Mouse (Mus musculus) adrenal gland, adult (tissue): ENCODE measurements around the gene Ndufa6.

ENCODE experiments used
- DNase-seq, 2 experiments: peaks; one replicate each; pipeline ENCODE4 v3.0.0; 2022 to 2023; ENCODE audit warnings: low spot score in 1 of 2; ENCODE audit not compliant: inconsistent age in 2 of 2

Gene Ndufa6

DNA sequence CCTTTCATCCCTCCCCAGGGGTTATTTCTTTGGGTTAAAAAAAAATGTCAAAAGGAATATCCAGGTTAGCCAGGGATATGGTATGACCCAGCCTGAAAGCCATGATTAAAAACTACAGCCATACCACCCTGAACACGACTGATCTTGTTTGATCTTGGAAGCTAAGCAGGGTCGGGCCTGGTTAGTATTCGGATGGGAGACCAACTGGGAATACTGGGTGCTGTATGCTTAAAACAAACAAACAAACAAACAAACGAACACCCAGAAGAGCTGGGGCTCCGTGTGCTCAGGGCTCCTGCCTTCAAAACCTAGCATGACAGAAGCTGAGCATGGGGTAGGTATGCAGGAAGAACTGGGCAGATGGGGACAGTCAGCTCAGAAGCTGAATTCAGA lies 11.6 kb downstream of the Ndufa6 start:
- DNase-seq, result no peak

DNA sequence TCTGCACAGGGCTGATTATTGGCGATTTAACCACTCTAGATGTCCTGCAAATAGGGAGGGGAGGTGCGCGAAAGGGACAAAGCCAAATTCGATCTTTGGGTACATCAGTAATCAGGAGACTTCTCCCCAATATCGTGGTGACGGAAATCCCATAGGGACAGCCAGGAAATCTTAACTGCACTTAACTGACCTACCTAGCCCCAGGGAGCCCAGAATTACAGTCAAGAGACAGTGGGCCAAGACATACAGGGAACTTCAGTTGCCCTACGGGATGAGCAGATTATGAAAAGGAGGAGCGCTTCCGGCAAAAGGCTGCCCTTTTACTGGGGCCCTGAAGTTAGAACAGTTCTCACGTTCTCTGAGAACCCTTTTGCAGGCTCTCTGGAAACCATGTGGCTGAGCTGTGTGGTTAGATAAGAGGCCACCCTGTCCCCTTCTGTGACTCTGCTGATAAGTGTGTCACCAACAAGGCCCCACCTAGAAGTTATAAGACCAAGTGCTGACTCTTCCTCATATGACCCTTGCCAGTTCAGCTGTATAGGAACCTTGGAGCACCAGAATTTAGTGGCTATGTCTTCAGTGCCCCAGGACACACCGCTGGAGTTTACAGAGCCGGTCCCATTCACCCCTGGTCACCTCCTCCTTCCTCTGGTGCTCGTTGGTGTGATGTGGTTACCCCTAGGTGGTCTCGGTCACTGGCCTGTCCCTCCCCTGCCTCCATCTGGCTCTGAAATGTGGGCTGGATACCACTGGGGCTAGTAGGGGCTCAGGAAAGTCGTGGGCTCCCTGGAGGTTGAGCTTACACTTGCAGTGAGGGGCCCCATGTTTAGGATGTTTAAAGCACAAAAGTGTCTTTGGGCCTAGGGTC lies 12.2 kb downstream of the Ndufa6 start:
- DNase-seq, result peak in 1 of 2 experiments; percentile 28

GRCm38 (mm10) chr15:82341036-82341501 lies 13.1 kb downstream of the Ndufa6 start:
- peak; percentile 61 to 78 for DNase-seq

DNA sequence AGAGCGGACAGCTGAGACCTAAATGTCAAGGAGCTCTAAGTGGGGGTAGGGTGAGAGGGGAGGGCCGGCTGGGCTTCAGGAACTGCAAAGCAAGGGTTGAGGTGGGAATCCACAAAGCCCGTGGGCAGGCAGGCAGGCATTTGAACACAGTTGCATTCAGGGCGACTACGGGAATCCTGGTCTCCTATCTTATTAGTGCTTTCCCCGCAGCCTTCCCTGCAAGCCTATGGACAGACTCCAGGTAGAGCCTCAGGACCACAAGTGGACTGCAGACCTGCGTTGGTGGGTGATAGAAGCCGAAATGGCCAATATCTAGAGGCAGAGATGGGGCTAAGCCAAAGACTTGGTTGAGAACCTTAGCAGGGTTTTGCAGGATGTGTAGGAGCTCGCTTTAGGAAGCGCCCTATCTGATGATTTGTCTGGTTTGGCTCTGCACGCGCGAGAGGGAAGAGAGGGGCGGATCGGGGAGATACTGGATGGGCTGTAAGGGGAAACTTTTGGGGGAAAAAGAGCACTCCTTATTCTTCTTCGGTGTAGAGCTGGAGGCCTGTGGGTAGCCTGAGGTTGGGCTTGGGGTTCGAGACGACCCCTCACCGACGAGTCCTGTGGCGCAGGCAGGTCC lies 13.6 kb downstream of the Ndufa6 start:
- DNase-seq, result peak in 1 of 2 experiments; percentile 37

GRCm38 (mm10) chr15:82339634-82340254 lies 14.4 kb downstream of the Ndufa6 start:
- DNase-seq, result peak in 1 of 2 experiments; percentile 32

DNA sequence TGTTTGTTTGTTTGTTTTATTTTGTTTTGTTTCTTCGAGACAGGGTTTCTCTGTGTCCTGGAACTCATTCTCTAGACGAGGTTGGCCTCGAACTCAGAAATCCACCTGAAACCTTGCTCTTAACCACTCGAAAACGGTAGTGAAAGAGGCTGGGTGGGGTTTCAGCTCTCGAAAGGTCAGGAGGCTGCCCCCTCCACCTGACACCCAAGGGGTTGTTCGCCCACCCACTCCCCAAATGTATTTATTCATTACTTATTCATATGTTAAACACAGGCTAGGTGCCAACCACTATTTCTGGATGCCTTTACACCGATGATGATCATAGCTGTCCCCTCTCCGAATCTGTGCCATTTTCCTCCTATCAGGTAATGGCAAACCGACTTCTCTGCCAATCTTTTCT lies 15.0 kb downstream of the Ndufa6 start:
- no peak for DNase-seq

- DNase-seq, result peak; percentile 97 to 99
Observed at GRCm38 (mm10) chr15:82338593-82339112, 15.5 kb downstream of the Ndufa6 start, which contains the start of the genes Naga, Pheta2 and Smdt1. TSS of gene Naga (minus strand) at chr15:82338925. TSS of gene Pheta2 (plus strand) at chr15:82338942. TSS of gene Smdt1 (plus strand) at chr15:82338959.

DNA sequence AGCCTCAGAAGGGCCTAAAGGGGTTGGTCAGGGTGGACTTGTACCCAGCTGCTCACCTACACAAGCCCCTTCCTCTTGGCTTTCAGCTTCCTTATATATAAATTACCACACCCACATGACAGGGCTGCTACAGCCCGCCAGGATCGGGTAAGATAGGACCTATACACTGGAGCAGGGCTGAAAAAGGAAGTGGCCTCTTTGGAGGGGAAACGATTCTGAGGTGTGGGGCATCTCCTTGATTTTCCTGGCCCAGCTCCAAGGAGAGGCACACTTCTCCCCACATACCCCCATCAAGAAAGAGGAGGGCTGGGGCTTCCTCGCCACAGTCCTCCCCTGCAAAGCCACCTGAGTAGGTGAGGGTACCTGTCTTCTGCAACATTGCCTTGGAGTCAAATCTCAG lies 16.2 kb downstream of the Ndufa6 start:
- DNase-seq, result no peak

DNA sequence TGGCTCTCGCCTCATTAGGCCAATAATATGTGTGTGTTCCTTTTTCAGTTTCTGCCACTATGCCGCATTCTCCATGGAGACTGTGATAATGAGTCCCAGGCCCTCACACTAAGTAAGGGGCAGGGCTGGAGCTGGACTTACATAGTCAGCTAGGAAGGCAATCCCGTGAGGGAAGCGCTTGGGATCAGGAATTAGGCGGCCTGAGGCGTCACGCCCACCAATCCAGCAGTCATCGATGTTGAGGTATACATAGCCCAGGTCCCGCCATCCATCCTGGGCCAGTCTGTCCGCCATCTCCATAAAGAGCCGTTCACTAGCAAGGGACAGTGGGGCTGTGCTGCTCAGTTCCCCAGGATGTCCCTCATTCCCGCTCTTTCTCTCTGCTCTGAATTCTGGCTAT lies 17.5 kb downstream of the Ndufa6 start:
- peak in 1 of 2 experiments; percentile 21 for DNase-seq

- peak in 1 of 2 experiments; percentile 18 for DNase-seq
Observed at GRCm38 (mm10) chr15:82335194-82335593, 18.9 kb downstream of the Ndufa6 start.

- DNase-seq, result no peak
Observed at GRCm38 (mm10) chr15:82325382-82325781, 28.7 kb downstream of the Ndufa6 start.

DNA sequence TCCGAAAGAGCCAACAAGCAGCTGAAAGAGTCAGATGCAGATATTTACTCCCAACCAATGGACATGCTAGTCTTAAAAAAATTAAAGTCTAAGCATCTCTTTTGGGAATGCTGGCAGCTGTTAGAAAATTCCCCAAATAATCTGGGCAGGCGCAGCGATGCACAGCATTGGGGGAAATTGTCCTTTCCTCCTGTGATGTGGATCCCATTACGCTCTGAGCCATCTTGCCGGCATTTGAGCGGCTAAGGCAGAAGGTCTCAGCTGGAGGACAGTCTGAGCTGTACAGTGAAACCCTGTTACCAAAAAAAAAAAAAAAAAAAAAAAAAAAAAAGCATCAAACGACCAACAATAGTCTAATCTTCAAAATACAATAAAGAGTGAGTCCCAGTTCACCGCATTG lies 31.9 kb downstream of the Ndufa6 start:
- DNase-seq, result no peak

DNA sequence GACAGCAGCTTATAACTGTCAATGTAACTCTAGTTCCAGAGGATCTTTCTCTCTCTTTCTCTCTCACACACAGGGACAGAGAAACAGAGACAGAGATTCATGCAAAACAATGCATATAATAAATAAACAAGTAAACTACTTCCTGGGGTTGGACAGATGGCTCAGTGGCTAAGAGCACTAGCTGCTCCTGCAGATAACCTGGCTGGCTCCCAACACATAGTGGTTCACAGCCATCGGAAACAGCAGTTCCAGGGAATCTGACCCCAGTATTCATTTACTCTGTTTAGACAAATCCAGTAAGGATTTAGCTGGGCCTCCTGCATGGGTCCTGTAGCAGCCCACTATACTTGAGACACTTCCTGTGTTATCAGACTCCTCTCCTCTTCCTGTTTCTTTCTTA lies 34.5 kb downstream of the Ndufa6 start:
- DNase-seq, result no peak

DNA sequence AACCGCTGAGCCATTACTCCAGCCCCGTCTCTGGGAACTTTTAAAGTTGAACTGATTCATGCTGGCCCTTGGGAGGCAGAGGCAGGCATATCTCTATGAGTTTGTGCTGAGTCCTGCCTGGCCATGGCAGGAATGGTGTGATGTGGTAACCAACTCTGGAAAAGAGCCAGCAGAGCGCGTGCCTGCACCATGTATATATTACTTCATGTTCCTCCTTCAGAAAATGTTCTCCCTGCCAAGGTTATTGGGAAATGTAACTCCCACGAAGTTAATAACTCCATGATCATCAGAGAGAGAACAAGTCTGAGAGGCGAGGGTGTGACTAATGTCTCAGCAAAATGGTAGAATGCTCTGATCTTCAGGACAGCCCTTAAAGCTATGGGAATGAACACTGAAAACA lies 36.3 kb downstream of the Ndufa6 start:
- no peak for DNase-seq

DNA sequence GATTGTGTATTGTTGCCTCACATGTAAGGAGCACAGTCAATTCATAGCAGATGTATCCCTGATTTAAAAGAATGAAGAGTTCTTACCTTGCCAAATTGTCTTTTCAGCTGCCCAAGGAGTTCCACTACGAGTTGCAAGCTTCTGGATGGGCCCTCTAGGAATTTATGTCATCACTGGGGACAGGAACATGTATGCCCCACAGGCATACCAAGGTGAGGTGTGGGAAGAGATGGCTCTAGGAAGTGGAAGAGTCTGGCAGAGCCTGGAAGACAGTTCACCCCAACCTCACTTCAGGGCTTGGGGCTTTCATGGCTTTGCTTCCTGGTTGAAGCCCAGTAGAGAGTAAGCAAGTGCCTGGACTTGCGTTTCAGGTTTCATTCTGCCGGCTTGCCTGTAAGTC lies 45.7 kb downstream of the Ndufa6 start:
- DNase-seq, result no peak

DNA sequence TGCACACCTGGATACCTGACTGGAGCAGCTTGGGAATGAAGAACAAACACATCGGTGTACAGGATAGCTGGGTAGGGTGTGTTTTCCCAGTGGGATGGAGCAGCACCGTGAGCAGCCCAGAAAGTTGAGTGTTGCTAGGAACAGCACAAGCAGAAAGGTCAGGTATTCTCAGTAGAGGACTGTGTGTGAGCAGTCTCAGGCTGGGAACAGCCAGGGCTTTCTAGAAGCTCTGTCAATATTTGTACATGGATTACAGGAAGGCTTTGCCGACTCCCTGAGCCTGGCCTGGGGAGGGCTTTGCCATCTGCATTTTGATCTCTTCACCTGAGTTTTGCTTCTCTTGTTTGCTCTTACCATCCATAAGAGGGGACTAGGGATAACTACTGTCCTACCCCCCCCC lies 47.0 kb downstream of the Ndufa6 start:
- DNase-seq, result no peak
